Mouse (Mus musculus): ENCODE results near the gene Cox6b1. TPM values are rescaled to one million over a fixed set of nuclear protein-coding genes. Genes with fewer than 3 reads are reported as not detected.

The Cox6b1 gene
- polyA plus RNA-seq, 1 experiment from 2014 or later: 924 TPM

GRCm38 (mm10) chr7:30629013-30629412 lies 3.1 kb upstream of the Cox6b1 start:
- Histone ChIP-seq H3K36me3 (peaks cover 5% of the 10 kb centered on the region), H3K4me1 (replicated peaks) (peaks cover 19% of the 10 kb centered on the region), H3K4me3 (no peak overlapping the region), H3K27ac (no peak overlapping the region), H3K9me3 (no peaks in the 10 kb centered on the region), H3K27me3 (ENCODE audit: insufficient read depth, poor library complexity, severe bottlenecking) (peaks cover 28% of the 10 kb centered on the region)
- DNase-seq (ENCODE audit: low spot score): no peak

- Histone ChIP-seq H3K27me3 (ENCODE audit: insufficient read depth, poor library complexity, severe bottlenecking) (peaks cover 5% of the 10 kb centered on the region), H3K36me3 (peaks cover 29% of the 10 kb centered on the region), H3K4me3 (0 out of 2 replicates have a peak overlapping the region, but pooled peaks have one; percentile 75), H3K27ac (no peak overlapping the region), H3K9me3 (no peaks in the 10 kb centered on the region), H3K4me1 (replicated peaks) (peaks cover 14% of the 10 kb centered on the region)
- 83% methylated on average over 5 of the region's 5 CpGs for WGBS
- no peak for DNase-seq (ENCODE audit: low spot score)
Observed at GRCm38 (mm10) chr7:30626647-30627046, 696 bp upstream of the Cox6b1 start.

GRCm38 (mm10) chr7:30619202-30619601 lies 6.7 kb downstream of the Cox6b1 start:
- DNase-seq (ENCODE audit: low spot score): peak; percentile 38
- Histone ChIP-seq H3K27ac (no peak overlapping the region), H3K9me3 (no peaks in the 10 kb centered on the region), H3K4me1 (replicated peaks) (no peaks in the 10 kb centered on the region), H3K36me3 (peaks cover 90% of the 10 kb centered on the region), H3K27me3 (ENCODE audit: insufficient read depth, poor library complexity, severe bottlenecking) (no peaks in the 10 kb centered on the region), H3K4me3 (no peak overlapping the region)
- 80% methylated on average over 3 of the region's 3 CpGs for WGBS

GRCm38 (mm10) chr7:30618658-30619057 lies 7.3 kb downstream of the Cox6b1 start:
- peaks cover 84% of the 10 kb centered on the region for H3K36me3 ChIP-seq
- H3K4me3 ChIP-seq: no peak overlapping the region
- no peaks in the 10 kb centered on the region for H3K27me3 ChIP-seq (ENCODE audit: insufficient read depth, poor library complexity, severe bottlenecking)
- WGBS: 96% methylated on average over 9 of the region's 9 CpGs
- no peaks in the 10 kb centered on the region for H3K9me3 ChIP-seq
- H3K4me1 ChIP-seq (replicated peaks): no peaks in the 10 kb centered on the region
- H3K27ac ChIP-seq: no peak overlapping the region
- no peak for DNase-seq (ENCODE audit: low spot score)

GRCm38 (mm10) chr7:30615049-30615760 lies 10.7 kb downstream of the Cox6b1 start:
- Histone ChIP-seq H3K27me3 (ENCODE audit: insufficient read depth, poor library complexity, severe bottlenecking) (no peaks in the 10 kb centered on the region), H3K4me1 (replicated peaks) (no peaks in the 10 kb centered on the region), H3K27ac (no peak overlapping the region), H3K9me3 (no peaks in the 10 kb centered on the region), H3K36me3 (peaks cover 53% of the 10 kb centered on the region), H3K4me3 (no peak overlapping the region)
- no peak for DNase-seq (ENCODE audit: low spot score)
- 59% methylated on average over 5 of the region's 5 CpGs for WGBS

GRCm38 (mm10) chr7:30614454-30614853 lies 11.5 kb downstream of the Cox6b1 start:
- no peak for DNase-seq (ENCODE audit: low spot score)
- 81% methylated on average over 2 of the region's 2 CpGs for WGBS
- H3K27ac ChIP-seq: no peak overlapping the region
- H3K4me1 ChIP-seq (replicated peaks): no peaks in the 10 kb centered on the region
- no peaks in the 10 kb centered on the region for H3K9me3 ChIP-seq
- H3K27me3 ChIP-seq (ENCODE audit: insufficient read depth, poor library complexity, severe bottlenecking): no peaks in the 10 kb centered on the region
- no peak overlapping the region for H3K4me3 ChIP-seq
- peaks cover 46% of the 10 kb centered on the region for H3K36me3 ChIP-seq

- H3K27ac ChIP-seq: no peak overlapping the region
- no peak overlapping the region for H3K4me3 ChIP-seq
- peaks cover 38% of the 10 kb centered on the region for H3K36me3 ChIP-seq
- DNase-seq (ENCODE audit: low spot score): peak; percentile 62
- H3K9me3 ChIP-seq: no peaks in the 10 kb centered on the region
- no peaks in the 10 kb centered on the region for H3K27me3 ChIP-seq (ENCODE audit: insufficient read depth, poor library complexity, severe bottlenecking)
- H3K4me1 ChIP-seq (replicated peaks): 0 out of 2 replicates have a peak, but pooled peaks cover 1% of the 10 kb centered on the region
- WGBS: 28% methylated on average over 14 of the region's 14 CpGs
Observed at GRCm38 (mm10) chr7:30613529-30614112, 12.3 kb downstream of the Cox6b1 start.

- 78% methylated on average over 8 of the region's 8 CpGs for WGBS
- Histone ChIP-seq H3K36me3 (peaks cover 30% of the 10 kb centered on the region), H3K27me3 (ENCODE audit: insufficient read depth, poor library complexity, severe bottlenecking) (no peaks in the 10 kb centered on the region)
Observed at GRCm38 (mm10) chr7:30612654-30613402, 13.1 kb downstream of the Cox6b1 start, which contains the start of gene Upk1a. Gene Upk1a (minus strand): TSS chr7:30612847.

GRCm38 (mm10) chr7:30610043-30610442 lies 15.9 kb downstream of the Cox6b1 start:
- Histone ChIP-seq H3K4me1 (replicated peaks) (0 out of 2 replicates have a peak, but pooled peaks cover 6% of the 10 kb centered on the region), H3K27ac (no peak overlapping the region), H3K36me3 (peaks cover 2% of the 10 kb centered on the region), H3K9me3 (no peaks in the 10 kb centered on the region), H3K27me3 (ENCODE audit: insufficient read depth, poor library complexity, severe bottlenecking) (no peaks in the 10 kb centered on the region), H3K4me3 (no peak overlapping the region)
- no peak for DNase-seq (ENCODE audit: low spot score)
- WGBS: 58% methylated on average over 7 of the region's 7 CpGs

More at GRCm38 (mm10) chr7:30612654-30613402, 13.1 kb downstream of the Cox6b1 start, which contains the start of gene Upk1a:
- H3K9me3 ChIP-seq: no peaks in the 10 kb centered on the region
- DNase-seq (ENCODE audit: low spot score): no peak
- no peak within 1 kb of the TSS for H3K27ac ChIP-seq
- 0 out of 2 replicates have a peak, but pooled peaks cover 6% of the 10 kb centered on the region for H3K4me1 ChIP-seq (replicated peaks)
- H3K4me3 ChIP-seq: no peak within 1 kb of the TSS

- 49% methylated on average over 16 of the region's 16 CpGs for WGBS
- Histone ChIP-seq H3K36me3 (no peaks in the 10 kb centered on the region), H3K4me3 (no peak overlapping the region), H3K4me1 (replicated peaks) (0 out of 2 replicates have a peak, but pooled peaks cover 6% of the 10 kb centered on the region), H3K9me3 (no peaks in the 10 kb centered on the region), H3K27me3 (ENCODE audit: insufficient read depth, poor library complexity, severe bottlenecking) (no peaks in the 10 kb centered on the region), H3K27ac (no peak overlapping the region)
- DNase-seq (ENCODE audit: low spot score): no peak
Observed at GRCm38 (mm10) chr7:30608476-30608875, 17.5 kb downstream of the Cox6b1 start.

GRCm38 (mm10) chr7:30607706-30608309 lies 18.1 kb downstream of the Cox6b1 start:
- no peaks in the 10 kb centered on the region for H3K27me3 ChIP-seq (ENCODE audit: insufficient read depth, poor library complexity, severe bottlenecking)
- peak; percentile 63 for DNase-seq (ENCODE audit: low spot score)
- no peak overlapping the region for H3K4me3 ChIP-seq
- 36% methylated on average over 8 of the region's 8 CpGs for WGBS
- no peaks in the 10 kb centered on the region for H3K9me3 ChIP-seq
- H3K27ac ChIP-seq: no peak overlapping the region
- 0 out of 2 replicates have a peak, but pooled peaks cover 6% of the 10 kb centered on the region for H3K4me1 ChIP-seq (replicated peaks)
- no peaks in the 10 kb centered on the region for H3K36me3 ChIP-seq

- Histone ChIP-seq H3K27ac (no peak overlapping the region), H3K4me3 (no peak overlapping the region)
- WGBS: 88% methylated on average over 8 of the region's 8 CpGs
Observed at GRCm38 (mm10) chr7:30604944-30605343, 21.0 kb downstream of the Cox6b1 start.

More at GRCm38 (mm10) chr7:30604944-30605343, 21.0 kb downstream of the Cox6b1 start:
- Histone ChIP-seq H3K27me3 (ENCODE audit: insufficient read depth, poor library complexity, severe bottlenecking) (no peaks in the 10 kb centered on the region), H3K9me3 (no peaks in the 10 kb centered on the region), H3K36me3 (no peaks in the 10 kb centered on the region), H3K4me1 (replicated peaks) (peaks cover 15% of the 10 kb centered on the region)
- DNase-seq (ENCODE audit: low spot score): no peak

All from hindbrain, embryonic 10.5 days (tissue).